18 mouse cellular contexts compared by ENCODE assay signal in genomic region chr2:169673786-169674185, GRCm38 (mm10). TPM values are rescaled to one million over a fixed set of nuclear protein-coding genes. Genes with fewer than 3 reads are reported as not detected.
DNase-seq lines count a peak whose midpoint lies in the region; ATAC-seq and TF ChIP-seq lines count a peak whose summit lies in the region.
"Had no signal": no experiment of that assay in that cellular context is flagged by ENCODE, and none has a peak within 500 bp of the region (broad histone marks: within the 10 kb centered on the region; RNA-seq: fewer than 3 reads in every experiment).

No protein-coding gene starts in this region.

- no peak overlapping the region for H3K4me3 ChIP-seq in heart, postnatal 0 days (ENCODE audit: low read depth, low read length)
- H3K4me3 ChIP-seq in heart, embryonic 11.5 days (ENCODE audit: low read depth, low read length) = no peak overlapping the region
- no peak overlapping the region for H3K4me3 ChIP-seq in thymus, adult 2 months (ENCODE audit: control insufficient read depth, insufficient read depth, low read length)
- no peak overlapping the region for H3K4me3 ChIP-seq in stomach, postnatal 0 days (ENCODE audit: low read depth, low read length)
- H3K4me3 ChIP-seq: embryonic facial prominence, embryonic 15.5 days; limb, embryonic 13.5 days; megakaryocyte, embryonic 14.5 days; neural tube, embryonic 13.5 days had no signal

- no peak overlapping the region for H3K4me2 ChIP-seq in heart, postnatal 0 days (ENCODE audit: low read depth, low read length)
- H3K4me2 ChIP-seq in heart, embryonic 11.5 days = no peak overlapping the region
- H3K4me2 ChIP-seq in stomach, postnatal 0 days (replicated peaks; ENCODE audit: low read depth) = no peak overlapping the region
- H3K4me2 ChIP-seq: embryonic facial prominence, embryonic 15.5 days; limb, embryonic 13.5 days; neural tube, embryonic 13.5 days had no signal

- TF ChIP-seq CTCF in heart, postnatal 0 days (IDR thresholded peaks at IDR 0.05; ENCODE audit: low read depth) = no peak
- TF ChIP-seq CTCF in thymus, adult 2 months (IDR thresholded peaks at IDR 0.05; ENCODE audit: borderline replicate concordance, control insufficient read depth, extremely low read depth, insufficient read depth, low read length, poor library complexity) = no peak
- TF ChIP-seq CTCF in stomach, postnatal 0 days (IDR thresholded peaks at IDR 0.05; ENCODE audit: low read depth) = peak; percentile 48

- H3K4me1 ChIP-seq in heart, postnatal 0 days (ENCODE audit: control insufficient read depth, insufficient read depth) = no peaks in the 10 kb centered on the region; the same call in 1 of the 2 replicates
- peaks cover 7% of the 10 kb centered on the region; the same call in 1 of the 2 replicates for H3K4me1 ChIP-seq in heart, embryonic 11.5 days (ENCODE audit: control insufficient read depth, insufficient read depth, low read length)
- peaks cover 35% of the 10 kb centered on the region for H3K4me1 ChIP-seq in thymus, adult 2 months (replicated peaks; ENCODE audit: control insufficient read depth, insufficient read depth, low read length)
- H3K4me1 ChIP-seq in stomach, postnatal 0 days (replicated peaks; ENCODE audit: control insufficient read depth, insufficient read depth) = no peaks in the 10 kb centered on the region
- H3K4me1 ChIP-seq: embryonic facial prominence, embryonic 15.5 days; megakaryocyte, embryonic 14.5 days had no signal

- no peaks in the 10 kb centered on the region for H3K36me3 ChIP-seq in heart, postnatal 0 days (replicated peaks; ENCODE audit: control insufficient read depth, insufficient read depth, low read length)
- H3K36me3 ChIP-seq in heart, embryonic 11.5 days (ENCODE audit: control insufficient read depth, insufficient read depth, low read length) = no peaks in the 10 kb centered on the region
- no peaks in the 10 kb centered on the region for H3K36me3 ChIP-seq in thymus, adult 2 months (ENCODE audit: control insufficient read depth, insufficient read depth, low read length)
- H3K36me3 ChIP-seq in stomach, postnatal 0 days (ENCODE audit: control insufficient read depth, insufficient read depth, low read length) = no peaks in the 10 kb centered on the region
- H3K36me3 ChIP-seq: embryonic facial prominence, embryonic 15.5 days; limb, embryonic 13.5 days; neural tube, embryonic 13.5 days had no signal

- TF ChIP-seq POLR2A in thymus, adult 2 months (IDR thresholded peaks at IDR 0.05; ENCODE audit: control insufficient read depth, extremely low read depth, insufficient read depth, low read length, poor library complexity) = no peak

- no peak for ATAC-seq in heart, postnatal 0 days (ENCODE audit: insufficient read depth, low read depth)
- ATAC-seq in heart, embryonic 11.5 days (replicated peaks; ENCODE audit: insufficient number of reproducible peaks, low FRiP score, low TSS enrichment) = no peak
- ATAC-seq in stomach, postnatal 0 days (ENCODE audit: low FRiP score, low TSS enrichment) = no peak
- ATAC-seq: CD4-positive, CD25-positive, alpha-beta regulatory T cell, adult 4 months had no signal

- no peak for TF ChIP-seq EP300 in heart, postnatal 0 days (IDR thresholded peaks at IDR 0.05; ENCODE audit: low read depth)
- TF ChIP-seq EP300 in stomach, postnatal 0 days (optimal IDR thresholded peaks at IDR 0.05) = no peak

- H3K9me3 ChIP-seq in heart, postnatal 0 days (replicated peaks; ENCODE audit: control insufficient read depth, low read length) = no peaks in the 10 kb centered on the region
- H3K9me3 ChIP-seq in heart, embryonic 11.5 days (replicated peaks; ENCODE audit: control insufficient read depth, low read length) = no peaks in the 10 kb centered on the region
- H3K9me3 ChIP-seq in stomach, postnatal 0 days (ENCODE audit: control insufficient read depth, low read length) = no peaks in the 10 kb centered on the region
- H3K9me3 ChIP-seq: embryonic facial prominence, embryonic 15.5 days; limb, embryonic 13.5 days; neural tube, embryonic 13.5 days had no signal

- WGBS in heart, postnatal 0 days = 71% methylated on average over 6 of the region's 6 CpGs
- 76% methylated on average over 6 of the region's 6 CpGs for WGBS in heart, embryonic 11.5 days (ENCODE audit: insufficient replicate concordance)
- 65% methylated on average over 6 of the region's 6 CpGs for WGBS in thymus, adult 2 months
- WGBS in stomach, postnatal 0 days = 71% methylated on average over 6 of the region's 6 CpGs

- H3K27ac ChIP-seq in heart, postnatal 0 days (ENCODE audit: low read depth) = peak overlapping the region; percentile 25; the same call in 1 of the 2 replicates
- no peak overlapping the region for H3K27ac ChIP-seq in heart, embryonic 11.5 days (ENCODE audit: low read depth, low read length)
- no peak overlapping the region for H3K27ac ChIP-seq in thymus, adult 2 months (ENCODE audit: control insufficient read depth, insufficient read depth, low read length)
- no peak overlapping the region for H3K27ac ChIP-seq in stomach, postnatal 0 days (replicated peaks)
- H3K27ac ChIP-seq: embryonic facial prominence, embryonic 15.5 days; limb, embryonic 13.5 days; neural tube, embryonic 13.5 days had no signal

- no peak for DNase-seq in heart, postnatal 0 days (ENCODE audit: low spot score)
- peak; percentile 41 for DNase-seq in kidney, postnatal 10 days
- no peak for DNase-seq in kidney, postnatal 36 days
- peak; percentile 34 for DNase-seq in thymus, postnatal 25 days
- no peak for DNase-seq in thymus, adult 2 months
- no peak for DNase-seq in stomach, postnatal 0 days (ENCODE audit: low spot score)
- DNase-seq in layer of hippocampus, adult 9-11 months = no peak
- DNase-seq: cerebellum, adult 18-20 months; gastrocnemius, postnatal 36 days; heart, postnatal 4 days; lung, postnatal 10 days had no signal

- no peak overlapping the region for H3K9ac ChIP-seq in heart, postnatal 0 days (replicated peaks; ENCODE audit: low read depth, low read length)
- no peak overlapping the region for H3K9ac ChIP-seq in heart, embryonic 11.5 days (ENCODE audit: low read depth, low read length)
- no peak overlapping the region for H3K9ac ChIP-seq in stomach, postnatal 0 days (ENCODE audit: low read length)
- H3K9ac ChIP-seq: embryonic facial prominence, embryonic 15.5 days; limb, embryonic 13.5 days; neural tube, embryonic 13.5 days had no signal

- no peaks in the 10 kb centered on the region for H3K27me3 ChIP-seq in heart, postnatal 0 days (ENCODE audit: control insufficient read depth, insufficient read depth, low read length)
- no peaks in the 10 kb centered on the region for H3K27me3 ChIP-seq in heart, embryonic 11.5 days (ENCODE audit: control insufficient read depth, insufficient read depth, low read length)
- H3K27me3 ChIP-seq in thymus, adult 2 months (ENCODE audit: control insufficient read depth, insufficient read depth, low read length) = no peaks in the 10 kb centered on the region
- H3K27me3 ChIP-seq in stomach, postnatal 0 days (ENCODE audit: control insufficient read depth, insufficient read depth, low read length) = no peaks in the 10 kb centered on the region
- H3K27me3 ChIP-seq: embryonic facial prominence, embryonic 15.5 days; limb, embryonic 13.5 days; megakaryocyte, embryonic 14.5 days; neural tube, embryonic 13.5 days had no signal

RNA-seq across cellular contexts. Expression of gene Tshz2, which starts 41.0 kb away (rescaled TPM):
- total RNA-seq in heart, postnatal 0 days (2014; rRNA removed; ENCODE audit: low replicate concordance) = 4.0 and 7.8 TPM in 2 replicates
- polyA plus RNA-seq in heart, postnatal 0 days (2015; fragmentation: Nextera tagmentation; extraction: Ambion mirVana) = 2.5 and 2.8 TPM in 2 replicates
- 3.3 and 5.3 TPM in 2 replicates for polyA plus RNA-seq in heart, embryonic 11.5 days (2014; fragmentation: Nextera tagmentation; extraction: Ambion mirVana)
- polyA plus RNA-seq in thymus, adult 2 months (2012; rRNA removed) = 2.3 and 2.5 TPM in 2 replicates
- polyA plus RNA-seq in stomach, postnatal 0 days (2015; fragmentation: Nextera tagmentation; extraction: Ambion mirVana) = 5.4 and 6.7 TPM in 2 replicates
- total RNA-seq: MEL had no signal

Comparison
In these comparisons a context has a peak if more than half of its experiments do, and no peak if none do; other contexts are left out.
1. DNase-seq: peak in kidney, postnatal 10 days (single experiment) and thymus, postnatal 25 days (single experiment); none in heart, postnatal 0 days (single experiment), kidney, postnatal 36 days (0 of 2), thymus, adult 2 months (single experiment), stomach, postnatal 0 days (single experiment) and layer of hippocampus, adult 9-11 months (single experiment).